Mouse (Mus musculus) thymus, adult 2 months (tissue): ENCODE measurements at regions not wholly inside any gene's neighbourhood (a gene's known extent, or its start where the extent isn't known, plus 50 kb on each side); places are given as distances from the start of the nearest gene placed in this dataset.

ENCODE experiments used
- DNase-seq: peaks from one replicate; pipeline ENCODE4 v3.0.0; 2021
- H3K27ac ChIP-seq: fragments of 200-500 bp; 2 replicates; pipeline ENCODE4 v1.5.1; 2012; ENCODE audit warnings: low read length, control low read depth; ENCODE audit not compliant: control insufficient read depth, insufficient read depth
- H3K27me3 ChIP-seq: fragments of 200-500 bp; 2 replicates; pipeline ENCODE4 v1.6.1; 2012; ENCODE audit warnings: mild to moderate bottlenecking, low read length, moderate library complexity, mixed read lengths; ENCODE audit not compliant: control insufficient read depth, insufficient read depth
- H3K36me3 ChIP-seq: fragments of 200-500 bp; 2 replicates; pipeline ENCODE4 v1.6.1; 2012; ENCODE audit warnings: mild to moderate bottlenecking, low read length, moderate library complexity; ENCODE audit not compliant: control insufficient read depth, insufficient read depth
- H3K4me1 ChIP-seq: fragments of 200-500 bp; replicated peaks from 2 replicates; pipeline ENCODE4 v1.6.1; 2012; ENCODE audit warnings: low read length; ENCODE audit not compliant: control insufficient read depth, insufficient read depth
- H3K4me3 ChIP-seq: fragments of 200-500 bp; 2 replicates; pipeline ENCODE4 v1.5.1; 2012; ENCODE audit warnings: mild to moderate bottlenecking, low read length, control low read depth, moderate library complexity; ENCODE audit not compliant: control insufficient read depth, insufficient read depth
- CTCF ChIP-seq: fragments of 200-500 bp; IDR thresholded peaks from 2 replicates; pipeline ENCODE4 v1.5.1; 2012; ENCODE audit warnings: mild to moderate bottlenecking, control low read depth, low read length, moderate library complexity, borderline replicate concordance; ENCODE audit not compliant: control insufficient read depth, poor library complexity, insufficient read depth; ENCODE audit errors: extremely low read depth
- POLR2A ChIP-seq: fragments of 200-500 bp; IDR thresholded peaks from 2 replicates; pipeline ENCODE4 v1.6.1; 2012; ENCODE audit warnings: mild to moderate bottlenecking, low read length, control low read depth, moderate library complexity; ENCODE audit not compliant: control insufficient read depth, poor library complexity, insufficient read depth; ENCODE audit errors: extremely low read depth
- WGBS: fragments of 180-500 bp; shearing (Covaris S2); methylation state at CpG from one replicate; pipeline ENCODE4 v1.1.7; 2018; 5-methylcytosine and 5-hydroxymethylcytosine counted together

- TF ChIP-seq POLR2A (no peak), CTCF (no peak)
- no peaks in the 10 kb centered on the region for H3K4me1 ChIP-seq
- 88% methylated on average over 6 of the region's 6 CpGs for WGBS
- H3K27me3 ChIP-seq = no peaks in the 10 kb centered on the region
- H3K27ac ChIP-seq = no peak overlapping the region
- no peaks in the 10 kb centered on the region for H3K36me3 ChIP-seq
- H3K4me3 ChIP-seq = no peak overlapping the region
- no peak for DNase-seq
These were observed 57.5 kb upstream of the Tle3 start for GRCm38 (mm10) chr9:61314630-61315179.

- DNase-seq = no peak
These were observed 56.5 kb upstream of the Tle3 start for GRCm38 (mm10) chr9:61315371-61316298.

GRCm38 (mm10) chr9:61316442-61316841 lies 55.7 kb upstream of the Tle3 start:
- TF ChIP-seq CTCF (no peak), POLR2A (no peak)

More at GRCm38 (mm10) chr9:61315371-61316298, 56.5 kb upstream of the Tle3 start:
- Histone ChIP-seq H3K27ac (no peak overlapping the region), H3K27me3 (no peaks in the 10 kb centered on the region), H3K4me1 (no peaks in the 10 kb centered on the region), H3K4me3 (no peak overlapping the region), H3K36me3 (no peaks in the 10 kb centered on the region)
- WGBS = 90% methylated on average over 17 of the region's 17 CpGs
- TF ChIP-seq POLR2A = no peak
- TF ChIP-seq CTCF = no peak

GRCm38 (mm10) chr9:61319721-61320120 lies 52.4 kb upstream of the Tle3 start:
- 96% methylated on average over 6 of the region's 6 CpGs for WGBS
- no peaks in the 10 kb centered on the region for H3K27me3 ChIP-seq
- no peak overlapping the region for H3K27ac ChIP-seq
- H3K4me1 ChIP-seq = peaks cover 11% of the 10 kb centered on the region
- no peak for DNase-seq
- no peak for TF ChIP-seq CTCF
- no peaks in the 10 kb centered on the region for H3K36me3 ChIP-seq
- no peak overlapping the region for H3K4me3 ChIP-seq

More at GRCm38 (mm10) chr9:61316442-61316841, 55.7 kb upstream of the Tle3 start:
- 83% methylated on average over 4 of the region's 4 CpGs for WGBS
- Histone ChIP-seq H3K27me3 (no peaks in the 10 kb centered on the region), H3K27ac (no peak overlapping the region), H3K36me3 (no peaks in the 10 kb centered on the region), H3K4me3 (no peak overlapping the region), H3K4me1 (no peaks in the 10 kb centered on the region)
- no peak for DNase-seq

- WGBS = 74% methylated on average over 1 of the region's 1 CpGs
- no peak for DNase-seq
- Histone ChIP-seq H3K27me3 (no peaks in the 10 kb centered on the region), H3K4me3 (no peak overlapping the region), H3K4me1 (peaks cover 11% of the 10 kb centered on the region), H3K27ac (no peak overlapping the region), H3K36me3 (no peaks in the 10 kb centered on the region)
- no peak for TF ChIP-seq CTCF
- TF ChIP-seq POLR2A = no peak
These were observed 50.9 kb upstream of the Tle3 start for GRCm38 (mm10) chr9:61321314-61321713.

- H3K4me1 ChIP-seq = peaks cover 11% of the 10 kb centered on the region
- no peaks in the 10 kb centered on the region for H3K36me3 ChIP-seq
- TF ChIP-seq CTCF = no peak
- TF ChIP-seq POLR2A = no peak
- H3K4me3 ChIP-seq = no peak overlapping the region
- DNase-seq = no peak
- WGBS = 26% methylated on average over 8 of the region's 8 CpGs
- H3K27me3 ChIP-seq = no peaks in the 10 kb centered on the region
- H3K27ac ChIP-seq = no peak overlapping the region
These were observed 50.3 kb upstream of the Tle3 start for GRCm38 (mm10) chr9:61321825-61322224.
